Mouse (Mus musculus): ENCODE measurements around the gene Pcnx3. TPM values are rescaled to one million over a fixed set of nuclear protein-coding genes. Genes with fewer than 3 reads are reported as not detected.

Gene Pcnx3
- 25.8 TPM for polyA plus RNA-seq (2015; fragmentation: Illumina TruSeq; extraction: RNeasy Lipid Tissue Mini Kit (QIAGEN cat#74804); ENCODE audit: insufficient read depth, low replicate concordance)

DNA sequence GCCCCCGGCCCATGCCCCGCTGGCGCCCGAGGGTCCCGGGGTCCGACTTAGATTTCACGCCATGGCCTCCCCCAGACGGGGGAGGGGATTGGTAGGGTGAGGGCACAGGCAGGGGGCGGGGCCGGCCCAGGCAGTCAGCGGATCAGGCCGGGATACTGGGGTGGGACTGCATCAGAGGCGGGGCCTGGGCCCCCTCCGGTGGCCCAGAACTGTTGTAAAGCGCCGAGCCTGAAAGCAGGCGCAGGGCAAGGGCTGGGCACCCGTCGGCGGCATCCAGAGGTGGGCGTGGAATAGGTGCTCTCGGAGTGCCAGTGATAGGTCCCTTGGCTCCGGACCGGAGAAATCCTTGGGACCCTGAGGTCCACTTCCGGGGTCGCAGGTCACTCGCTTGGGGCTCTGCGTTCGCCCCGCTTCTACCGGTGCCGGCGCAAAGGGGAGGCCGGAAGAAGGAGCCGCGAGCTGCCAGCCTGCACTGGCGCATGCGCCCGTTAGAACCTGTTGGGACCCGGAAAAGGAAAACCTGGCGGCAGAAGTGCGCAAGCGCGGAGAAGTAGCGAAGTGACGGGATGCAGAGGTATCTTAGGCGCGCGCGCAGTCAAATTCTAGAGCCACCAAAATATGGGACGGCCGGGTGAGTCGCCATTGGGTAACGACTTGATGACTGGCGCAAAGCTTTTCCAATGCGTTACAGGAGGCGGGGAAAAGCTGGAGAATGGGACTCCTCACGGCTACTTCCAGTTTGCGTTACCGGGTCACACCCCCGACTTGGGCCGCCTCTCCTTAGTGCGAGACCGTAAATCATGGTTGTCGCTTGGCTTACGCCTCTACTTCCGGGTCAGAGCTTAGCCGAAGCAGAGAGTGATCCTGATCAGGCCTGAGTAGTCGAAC, at the start of gene Pcnx3, which contains the start of gene Map3k11:
Gene Pcnx3 (minus strand): TSS at position 709 of the 888 bp plus-strand sequence.
Gene Map3k11 (plus strand): TSS at position 543 of the 888 bp plus-strand sequence.

DNA sequence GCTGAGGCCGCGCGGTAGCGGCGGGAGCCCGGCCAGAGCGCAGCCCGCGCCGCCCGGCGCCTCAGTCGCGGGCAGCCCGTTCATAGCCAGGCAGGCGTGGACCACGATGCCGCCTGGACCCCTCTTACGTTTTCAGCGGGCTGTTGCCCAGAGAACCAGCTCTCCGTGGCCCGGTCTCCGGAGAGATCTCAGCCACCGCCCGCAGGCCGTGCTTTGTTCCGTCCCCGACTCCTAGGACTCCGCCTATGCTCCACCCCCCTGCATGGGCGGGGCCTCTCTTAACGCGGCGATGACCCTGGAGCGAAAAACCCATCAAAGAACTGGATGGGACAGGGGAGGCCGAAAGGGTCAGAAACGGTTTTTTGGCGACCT, 40.7 kb upstream of the Pcnx3 start, which contains the start of gene Fam89b:
Gene Fam89b (minus strand): TSS at position 210 of the 372 bp plus-strand sequence.

DNA sequence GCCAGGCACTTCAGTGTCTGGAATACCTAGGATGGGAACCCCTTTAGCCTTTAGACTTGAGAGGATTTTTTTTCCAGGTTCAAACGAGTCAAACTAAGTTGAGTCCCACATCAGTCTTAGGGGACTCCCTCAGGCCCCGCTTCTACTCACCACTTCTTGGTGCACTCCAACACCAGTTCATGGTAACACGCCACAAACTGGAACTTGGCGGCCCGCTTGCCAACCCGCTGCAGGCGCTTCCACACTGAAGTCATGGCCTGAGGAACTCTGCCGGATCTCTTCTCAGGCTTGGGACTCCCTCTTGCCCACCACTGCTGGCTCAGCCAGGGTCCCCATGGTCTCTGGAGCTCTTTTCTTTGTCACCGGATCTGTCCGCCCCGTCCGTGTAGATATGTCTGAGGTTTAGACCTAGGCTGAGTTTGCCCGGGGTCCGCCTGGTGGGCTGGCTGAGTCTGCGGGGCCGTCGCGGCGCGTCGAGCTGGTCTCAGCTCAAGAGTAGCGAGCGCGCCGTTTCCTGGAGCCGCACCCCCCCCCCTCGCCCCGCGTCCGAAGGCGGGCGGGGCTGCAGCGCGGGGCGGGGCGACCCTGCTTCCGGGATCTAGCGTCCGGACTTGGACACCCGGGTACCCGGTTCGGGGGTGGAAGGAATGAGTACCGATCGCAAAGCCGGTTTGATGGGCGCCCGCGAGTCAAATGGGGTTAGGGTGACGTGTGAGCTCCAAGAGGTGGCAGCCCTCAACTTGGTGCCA, 37.2 kb upstream of the Pcnx3 start, which contains the start of gene Ehbp1l1:
Gene Ehbp1l1 (minus strand): TSS at position 551 of the 749 bp plus-strand sequence.

DNA sequence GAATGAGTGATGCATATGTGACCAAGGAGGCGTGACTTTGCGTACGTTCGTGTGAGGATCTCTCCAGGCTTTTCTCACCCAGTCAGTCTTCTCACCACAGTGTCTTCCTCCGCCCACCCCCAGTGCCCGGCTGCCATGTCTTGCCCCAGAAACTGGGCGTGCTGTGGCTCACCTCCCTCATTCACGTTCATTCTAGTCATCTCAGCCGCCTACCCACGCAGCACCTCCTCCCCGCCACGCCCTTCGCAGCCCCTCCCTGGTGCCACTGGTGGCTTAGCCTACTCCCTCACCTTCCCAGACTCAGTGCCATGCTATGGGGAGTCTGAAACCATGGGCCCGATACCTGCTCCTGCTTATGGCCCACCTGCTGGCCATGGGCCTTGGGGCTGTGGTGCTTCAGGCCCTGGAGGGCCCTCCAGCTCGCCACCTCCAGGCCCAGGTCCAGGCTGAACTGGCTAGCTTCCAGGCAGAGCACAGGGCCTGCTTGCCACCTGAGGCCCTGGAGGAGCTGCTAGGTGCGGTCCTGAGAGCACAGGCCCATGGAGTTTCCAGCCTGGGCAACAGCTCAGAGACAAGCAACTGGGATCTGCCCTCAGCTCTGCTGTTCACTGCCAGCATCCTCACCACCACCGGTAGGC, 15.6 kb upstream of the Pcnx3 start, which contains the start of gene Kcnk7:
Gene Kcnk7 (plus strand): TSS at position 205 of the 638 bp plus-strand sequence.

DNA sequence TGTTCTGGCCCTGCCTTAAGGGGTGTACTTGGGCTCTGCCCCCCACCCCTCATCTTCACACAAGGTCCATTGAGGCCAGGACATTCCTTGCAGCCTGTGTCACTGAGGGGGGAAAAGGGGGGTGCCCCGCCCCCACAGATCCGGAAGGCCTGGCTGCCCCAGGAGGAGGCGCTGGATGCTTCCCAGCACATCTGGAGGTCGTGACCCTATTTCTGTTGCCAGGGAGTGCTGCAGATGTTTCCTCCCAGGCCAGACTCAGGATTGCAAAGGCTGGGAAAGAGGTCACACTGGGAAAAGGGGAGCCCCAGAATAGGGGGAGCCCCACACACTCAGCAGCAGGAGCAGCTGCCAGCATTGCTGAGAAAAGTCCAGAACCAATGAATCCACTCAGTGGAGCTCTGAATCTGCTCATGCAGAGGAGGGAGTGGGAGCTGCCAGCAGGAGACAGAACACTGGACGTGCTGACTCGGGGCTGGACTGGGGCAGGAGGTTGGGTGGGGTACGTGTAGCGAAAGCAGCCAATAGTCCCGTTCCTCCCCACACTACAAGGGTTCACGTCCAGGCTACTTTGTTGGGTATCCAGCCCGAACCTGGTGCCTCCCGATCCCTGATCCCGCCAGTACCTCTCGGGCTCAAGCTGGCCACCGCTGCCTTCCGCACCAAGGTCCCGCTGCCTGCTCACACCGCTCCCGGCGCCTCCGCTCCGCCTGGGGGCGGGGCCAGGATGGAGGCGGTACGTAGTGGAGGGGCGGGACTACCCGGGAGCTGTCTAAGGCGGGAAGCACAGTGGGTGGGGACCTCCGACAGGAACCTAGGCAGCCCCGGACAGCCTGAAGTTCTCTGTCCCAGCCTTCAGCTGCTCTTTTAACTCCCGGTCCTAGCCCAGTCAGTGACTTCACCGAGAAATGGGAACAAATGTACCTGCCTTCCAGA, 25.5 kb downstream of the Pcnx3 start, which contains the start of gene Sipa1:
Gene Sipa1 (minus strand): TSS at position 727 of the 933 bp plus-strand sequence.

DNA sequence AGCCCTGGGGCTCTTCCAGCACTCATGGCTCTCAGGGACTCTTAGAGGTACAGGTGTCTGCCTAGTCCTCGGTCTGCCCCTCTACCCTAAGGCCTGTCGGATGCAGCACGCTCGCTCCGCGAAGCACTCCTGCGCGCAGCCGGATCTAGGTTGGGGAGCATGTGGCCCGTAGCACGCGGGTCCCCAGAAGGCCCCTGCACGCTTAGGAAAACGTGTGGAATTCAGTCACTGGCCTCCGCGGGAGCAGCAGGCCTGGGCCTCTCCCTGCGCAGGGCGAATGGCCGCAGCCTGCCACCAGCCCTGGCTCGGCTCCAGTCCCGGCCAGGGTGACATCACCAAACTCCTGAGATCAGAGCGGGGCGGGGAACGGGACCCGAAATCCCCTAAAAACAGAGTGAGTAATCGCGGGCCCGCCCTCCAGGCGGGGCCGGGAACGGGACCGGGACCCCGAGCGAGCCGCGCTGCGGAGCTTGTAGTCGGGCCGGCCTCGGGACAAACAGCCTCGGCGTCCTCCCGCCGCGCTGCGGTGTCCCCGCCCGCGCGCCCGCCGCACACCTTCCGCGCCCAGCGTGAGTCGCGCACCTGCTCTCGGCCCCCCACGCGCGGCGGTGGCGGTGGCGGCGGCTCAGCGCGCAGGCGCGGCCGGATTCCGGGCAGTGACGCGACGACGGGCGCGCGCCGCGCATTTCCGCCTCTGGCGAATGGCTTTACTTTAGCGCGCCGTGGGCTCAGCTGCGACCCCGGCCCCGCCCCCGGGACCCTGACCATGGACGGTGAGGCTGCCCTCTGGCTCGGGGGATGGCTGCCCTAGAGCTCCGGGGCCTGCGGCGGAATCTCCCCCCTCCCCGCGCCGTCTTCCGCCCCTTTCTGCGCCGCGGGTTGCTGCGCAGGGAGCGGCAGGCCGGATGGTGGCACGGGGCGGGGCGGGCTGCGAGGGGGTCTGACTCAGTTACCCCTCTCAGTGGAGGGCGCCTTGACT, 51.4 kb downstream of the Pcnx3 start, which contains the start of gene Rela:
Gene Rela (plus strand): TSS at position 415 of the 979 bp plus-strand sequence.

Other genes starting within 250 kb of the Pcnx3 start
- not detected for gene Fosl1, start 241.4 kb downstream of the Pcnx3 start, polyA plus RNA-seq (2015; fragmentation: Illumina TruSeq; extraction: RNeasy Lipid Tissue Mini Kit (QIAGEN cat#74804); ENCODE audit: insufficient read depth, low replicate concordance)
- gene Ccdc85b, start 231.0 kb downstream of the Pcnx3 start, polyA plus RNA-seq (2015; fragmentation: Illumina TruSeq; extraction: RNeasy Lipid Tissue Mini Kit (QIAGEN cat#74804); ENCODE audit: insufficient read depth, low replicate concordance): 1.9 TPM
- 48.7 TPM for gene Fibp, start 228.3 kb downstream of the Pcnx3 start, polyA plus RNA-seq (2015; fragmentation: Illumina TruSeq; extraction: RNeasy Lipid Tissue Mini Kit (QIAGEN cat#74804); ENCODE audit: insufficient read depth, low replicate concordance)
- gene Ctsw, start 220.4 kb downstream of the Pcnx3 start, polyA plus RNA-seq (2015; fragmentation: Illumina TruSeq; extraction: RNeasy Lipid Tissue Mini Kit (QIAGEN cat#74804); ENCODE audit: insufficient read depth, low replicate concordance): 42.6 TPM
- 4.0 TPM for gene Efemp2, start 215.0 kb downstream of the Pcnx3 start, polyA plus RNA-seq (2015; fragmentation: Illumina TruSeq; extraction: RNeasy Lipid Tissue Mini Kit (QIAGEN cat#74804); ENCODE audit: insufficient read depth, low replicate concordance)
- gene Mus81, start 200.5 kb downstream of the Pcnx3 start, polyA plus RNA-seq (2015; fragmentation: Illumina TruSeq; extraction: RNeasy Lipid Tissue Mini Kit (QIAGEN cat#74804); ENCODE audit: insufficient read depth, low replicate concordance): 11.7 TPM
- gene Cfl1, start 198.5 kb downstream of the Pcnx3 start, polyA plus RNA-seq (2015; fragmentation: Illumina TruSeq; extraction: RNeasy Lipid Tissue Mini Kit (QIAGEN cat#74804); ENCODE audit: insufficient read depth, low replicate concordance): 1,502 TPM
- 2.5 TPM for gene 1700020D05Rik, start 185.1 kb downstream of the Pcnx3 start, polyA plus RNA-seq (2015; fragmentation: Illumina TruSeq; extraction: RNeasy Lipid Tissue Mini Kit (QIAGEN cat#74804); ENCODE audit: insufficient read depth, low replicate concordance)
- gene Snx32, start 178.4 kb downstream of the Pcnx3 start, polyA plus RNA-seq (2015; fragmentation: Illumina TruSeq; extraction: RNeasy Lipid Tissue Mini Kit (QIAGEN cat#74804); ENCODE audit: insufficient read depth, low replicate concordance): 11.0 TPM
- gene Ovol1, start 128.3 kb downstream of the Pcnx3 start, polyA plus RNA-seq (2015; fragmentation: Illumina TruSeq; extraction: RNeasy Lipid Tissue Mini Kit (QIAGEN cat#74804); ENCODE audit: insufficient read depth, low replicate concordance): not detected
- 1.7 TPM for gene Ap5b1, start 120.9 kb downstream of the Pcnx3 start, polyA plus RNA-seq (2015; fragmentation: Illumina TruSeq; extraction: RNeasy Lipid Tissue Mini Kit (QIAGEN cat#74804); ENCODE audit: insufficient read depth, low replicate concordance)
- 23.7 TPM for gene Rnaseh2c, start 87.0 kb downstream of the Pcnx3 start, polyA plus RNA-seq (2015; fragmentation: Illumina TruSeq; extraction: RNeasy Lipid Tissue Mini Kit (QIAGEN cat#74804); ENCODE audit: insufficient read depth, low replicate concordance)
- gene Kat5, start 78.7 kb downstream of the Pcnx3 start, polyA plus RNA-seq (2015; fragmentation: Illumina TruSeq; extraction: RNeasy Lipid Tissue Mini Kit (QIAGEN cat#74804); ENCODE audit: insufficient read depth, low replicate concordance): 44.8 TPM
- 29.6 TPM for gene Rela, start 51.4 kb downstream of the Pcnx3 start, polyA plus RNA-seq (2015; fragmentation: Illumina TruSeq; extraction: RNeasy Lipid Tissue Mini Kit (QIAGEN cat#74804); ENCODE audit: insufficient read depth, low replicate concordance)
- gene Sipa1, start 25.2 kb downstream of the Pcnx3 start, polyA plus RNA-seq (2015; fragmentation: Illumina TruSeq; extraction: RNeasy Lipid Tissue Mini Kit (QIAGEN cat#74804); ENCODE audit: insufficient read depth, low replicate concordance): 103 TPM
- gene Map3k11, start 166 bp downstream of the Pcnx3 start, polyA plus RNA-seq (2015; fragmentation: Illumina TruSeq; extraction: RNeasy Lipid Tissue Mini Kit (QIAGEN cat#74804); ENCODE audit: insufficient read depth, low replicate concordance): 12.7 TPM
- gene Kcnk7, start 15.5 kb upstream of the Pcnx3 start, polyA plus RNA-seq (2015; fragmentation: Illumina TruSeq; extraction: RNeasy Lipid Tissue Mini Kit (QIAGEN cat#74804); ENCODE audit: insufficient read depth, low replicate concordance): not detected
- gene Ehbp1l1, start 37.4 kb upstream of the Pcnx3 start, polyA plus RNA-seq (2015; fragmentation: Illumina TruSeq; extraction: RNeasy Lipid Tissue Mini Kit (QIAGEN cat#74804); ENCODE audit: insufficient read depth, low replicate concordance): 29.0 TPM
- 8.4 TPM for gene Fam89b, start 40.7 kb upstream of the Pcnx3 start, polyA plus RNA-seq (2015; fragmentation: Illumina TruSeq; extraction: RNeasy Lipid Tissue Mini Kit (QIAGEN cat#74804); ENCODE audit: insufficient read depth, low replicate concordance)
- 9.0 TPM for gene Ltbp3, start 52.0 kb upstream of the Pcnx3 start, polyA plus RNA-seq (2015; fragmentation: Illumina TruSeq; extraction: RNeasy Lipid Tissue Mini Kit (QIAGEN cat#74804); ENCODE audit: insufficient read depth, low replicate concordance)
- gene Scyl1, start 82.5 kb upstream of the Pcnx3 start, polyA plus RNA-seq (2015; fragmentation: Illumina TruSeq; extraction: RNeasy Lipid Tissue Mini Kit (QIAGEN cat#74804); ENCODE audit: insufficient read depth, low replicate concordance): 17.1 TPM
- 18.0 TPM for gene Frmd8, start 186.4 kb upstream of the Pcnx3 start, polyA plus RNA-seq (2015; fragmentation: Illumina TruSeq; extraction: RNeasy Lipid Tissue Mini Kit (QIAGEN cat#74804); ENCODE audit: insufficient read depth, low replicate concordance)
- gene Slc25a45, start 188.9 kb upstream of the Pcnx3 start, polyA plus RNA-seq (2015; fragmentation: Illumina TruSeq; extraction: RNeasy Lipid Tissue Mini Kit (QIAGEN cat#74804); ENCODE audit: insufficient read depth, low replicate concordance): 35.5 TPM
- gene Tigd3, start 205.2 kb upstream of the Pcnx3 start, polyA plus RNA-seq (2015; fragmentation: Illumina TruSeq; extraction: RNeasy Lipid Tissue Mini Kit (QIAGEN cat#74804); ENCODE audit: insufficient read depth, low replicate concordance): 0.84 TPM
- gene Dpf2, start 224.1 kb upstream of the Pcnx3 start, polyA plus RNA-seq (2015; fragmentation: Illumina TruSeq; extraction: RNeasy Lipid Tissue Mini Kit (QIAGEN cat#74804); ENCODE audit: insufficient read depth, low replicate concordance): 103 TPM
- gene Cdc42ep2, start 235.9 kb upstream of the Pcnx3 start, polyA plus RNA-seq (2015; fragmentation: Illumina TruSeq; extraction: RNeasy Lipid Tissue Mini Kit (QIAGEN cat#74804); ENCODE audit: insufficient read depth, low replicate concordance): 6.4 TPM